ENCODE assay signal across 8 mouse cellular contexts in the genomic region with DNA sequence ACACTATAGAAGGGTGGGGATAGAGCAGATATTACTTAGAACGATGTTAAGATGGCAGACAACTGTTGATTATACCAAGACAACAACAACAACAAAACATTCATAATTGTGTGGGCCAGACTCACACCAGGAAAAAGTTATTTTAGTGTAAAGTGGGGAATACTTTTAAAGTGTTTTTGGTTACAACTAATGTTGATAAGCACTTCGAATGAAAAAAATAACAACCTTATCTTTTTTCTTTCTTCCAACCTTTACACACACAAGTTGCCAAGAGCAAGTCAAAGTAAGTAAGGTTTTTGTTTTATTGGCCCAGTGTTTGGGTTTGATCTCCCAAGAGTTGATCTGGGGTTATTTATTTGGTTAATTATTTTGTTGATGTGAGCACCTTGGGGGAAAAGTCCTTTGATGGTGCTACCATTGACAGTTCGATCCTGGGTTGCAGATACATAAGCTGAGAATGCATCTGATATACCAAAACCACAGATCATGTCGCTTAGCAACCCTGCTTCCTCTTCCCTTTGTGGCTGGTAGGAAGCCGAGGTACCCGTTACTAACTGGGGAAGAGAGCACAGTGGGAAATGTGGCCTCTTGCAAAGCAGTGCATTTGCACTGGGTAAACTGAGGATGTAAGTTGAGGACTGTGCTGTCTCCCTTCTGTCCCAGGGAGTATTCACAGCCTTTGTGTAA. TPM values are rescaled to one million over a fixed set of nuclear protein-coding genes. Genes with fewer than 3 reads are reported as not detected.
DNase-seq lines count a peak whose midpoint lies in the region; ATAC-seq and TF ChIP-seq lines count a peak whose summit lies in the region.

No protein-coding gene starts in this region.

- no peak overlapping the region for H3K27ac ChIP-seq in testis, adult 2 months (ENCODE audit: control insufficient read depth, insufficient read depth, low read depth, low read length)
- H3K27ac ChIP-seq in forebrain, embryonic 14.5 days (ENCODE audit: low read depth, low read length), result no peak overlapping the region
- peak overlapping the region; percentile 79 for H3K27ac ChIP-seq in liver, embryonic 14.5 days

- H3K27me3 ChIP-seq in testis, adult 2 months (ENCODE audit: control insufficient read depth, insufficient read depth, low read length), result no peaks in the 10 kb centered on the region
- no peaks in the 10 kb centered on the region for H3K27me3 ChIP-seq in forebrain, embryonic 14.5 days (replicated peaks; ENCODE audit: control insufficient read depth, insufficient read depth, low read length)
- H3K27me3 ChIP-seq in liver, embryonic 14.5 days (ENCODE audit: control insufficient read depth, insufficient read depth, low read length), result no peaks in the 10 kb centered on the region
- no peaks in the 10 kb centered on the region for H3K27me3 ChIP-seq in splenic B cell, adult 2 months (ENCODE audit: control insufficient read depth, insufficient read depth, low read length, poor library complexity, severe bottlenecking)

- H3K4me3 ChIP-seq in testis, adult 2 months (ENCODE audit: control insufficient read depth, low read depth, low read length), result peak overlapping the region; percentile 100
- H3K4me3 ChIP-seq in forebrain, embryonic 14.5 days (ENCODE audit: low read depth, low read length), result peak overlapping the region; percentile 53
- H3K4me3 ChIP-seq in liver, embryonic 14.5 days (ENCODE audit: insufficient read depth in 1 of 2, low read depth in 2 of 2, low read length in 2 of 2), result peak overlapping the region; percentile 94 to 98

- peak overlapping the region; percentile 64 for H3K9ac ChIP-seq in forebrain, embryonic 14.5 days (ENCODE audit: low read length)
- H3K9ac ChIP-seq in liver, embryonic 14.5 days (replicated peaks), result peak overlapping the region; percentile 89

- 59% methylated on average over 6 of the region's 6 CpGs for WGBS in forebrain, embryonic 14.5 days
- 9% methylated on average over 6 of the region's 6 CpGs for WGBS in liver, embryonic 14.5 days (ENCODE audit: insufficient replicate concordance)

- TF ChIP-seq POLR2A in testis, adult 2 months (IDR thresholded peaks at IDR 0.05; ENCODE audit: control insufficient read depth, low read depth, low read length), result no peak

- no peak for TF ChIP-seq EP300 in liver, embryonic 14.5 days (IDR thresholded peaks at IDR 0.05; ENCODE audit: low read depth)

- H3K9me3 ChIP-seq in forebrain, embryonic 14.5 days (replicated peaks; ENCODE audit: control insufficient read depth, low read length), result no peaks in the 10 kb centered on the region
- no peaks in the 10 kb centered on the region for H3K9me3 ChIP-seq in liver, embryonic 14.5 days (ENCODE audit: control insufficient read depth, low read length)

- no peak for DNase-seq in testis, postnatal 10 days (ENCODE audit: low spot score)
- no peak for DNase-seq in forebrain, embryonic 14.5 days (ENCODE audit: low spot score)
- no peak for DNase-seq in liver, embryonic 14.5 days (ENCODE audit: low read depth in 3 of 3, low spot score in 3 of 3)
- DNase-seq in splenic B cell, adult 2 months (ENCODE audit: low read depth, low spot score), result peak; percentile 41
- no peak for DNase-seq in layer of hippocampus, adult 11-12 months (ENCODE audit: low spot score)
- no peak for DNase-seq in right cerebral cortex, postnatal 36 days (ENCODE audit: low spot score in 2 of 2)
- DNase-seq in urinary bladder, postnatal 10 days (ENCODE audit: low spot score), result no peak

- no peaks in the 10 kb centered on the region for H3K4me1 ChIP-seq in testis, adult 2 months (ENCODE audit: control insufficient read depth, insufficient read depth, low read length)
- peaks cover 8% of the 10 kb centered on the region for H3K4me1 ChIP-seq in forebrain, embryonic 14.5 days (ENCODE audit: control insufficient read depth, insufficient read depth, low read length)
- H3K4me1 ChIP-seq in liver, embryonic 14.5 days (replicated peaks; ENCODE audit: control insufficient read depth in 2 of 2, insufficient read depth in 2 of 2, low read length in 1 of 2), result peaks cover 7 to 14% of the 10 kb centered on the region in 2 experiments; a peak in 3 of 4 replicates

- peak overlapping the region; percentile 51 for H3K4me2 ChIP-seq in forebrain, embryonic 14.5 days (ENCODE audit: low read length)
- H3K4me2 ChIP-seq in liver, embryonic 14.5 days (ENCODE audit: low read depth), result peak overlapping the region; percentile 77

- no peak for TF ChIP-seq CTCF in testis, adult 2 months (IDR thresholded peaks at IDR 0.05; ENCODE audit: control insufficient read depth, insufficient read depth, insufficient replicate concordance, low read depth, low read length)
- TF ChIP-seq CTCF in liver, embryonic 14.5 days (IDR thresholded peaks at IDR 0.05; ENCODE audit: low read depth), result no peak

- no peak for ATAC-seq in forebrain, embryonic 14.5 days
- ATAC-seq in liver, embryonic 14.5 days (ENCODE audit: insufficient read depth), result no peak

- peaks cover 3% of the 10 kb centered on the region for H3K36me3 ChIP-seq in testis, adult 2 months (ENCODE audit: control insufficient read depth, insufficient read depth, low read length)
- H3K36me3 ChIP-seq in forebrain, embryonic 14.5 days (ENCODE audit: control insufficient read depth, insufficient read depth, low read length), result peaks cover 23% of the 10 kb centered on the region
- peaks cover 8% of the 10 kb centered on the region for H3K36me3 ChIP-seq in liver, embryonic 14.5 days (replicated peaks; ENCODE audit: control insufficient read depth, insufficient read depth, low read depth)
- H3K36me3 ChIP-seq in splenic B cell, adult 2 months (ENCODE audit: control insufficient read depth, insufficient read depth, low read length, poor library complexity, severe bottlenecking), result peaks cover 3% of the 10 kb centered on the region; the same call in 1 of the 2 replicates

RNA-seq across cellular contexts. Expression of a gene that starts 17.7 kb away (rescaled TPM):
- polyA plus RNA-seq in testis, adult 2 months (2012; rRNA removed), result 18.2 and 22.5 TPM in 2 replicates
- 202 and 241 TPM in 2 replicates for polyA plus RNA-seq in forebrain, embryonic 14.5 days (2014; fragmentation: Nextera tagmentation; extraction: Ambion mirVana)
- polyA plus RNA-seq in liver, embryonic 14.5 days (2012; rRNA removed), result 57.8 and 80.0 TPM in 2 replicates
- 211 and 219 TPM in 2 replicates for polyA plus RNA-seq in liver, embryonic 14.5 days (2014; fragmentation: Nextera tagmentation; extraction: Ambion mirVana)
